Mouse (Mus musculus) myocyte (in vitro differentiated cells): Measurements from ENCODE around the gene Spert. TPM values are rescaled to one million over a fixed set of nuclear protein-coding genes. Genes with fewer than 3 reads are reported as not detected.

Experiments used
- H3K27me3 ChIP-seq: one replicate; pipeline ENCODE4 v1.6.1; 2011; ENCODE audit not compliant: control insufficient read depth, insufficient read depth, insufficient read length
- H3K36me3 ChIP-seq: one replicate; pipeline ENCODE4 v1.6.1; 2011; ENCODE audit not compliant: control insufficient read depth, insufficient read depth
- H3K4me2 ChIP-seq: one replicate; pipeline ENCODE4 v1.6.1; 2011; ENCODE audit warnings: low read depth, control low read depth
- H3K4me3 ChIP-seq: one replicate; pipeline ENCODE4 v1.5.1; 2011; ENCODE audit warnings: mild to moderate bottlenecking, control low read depth, moderate library complexity
- H3K79me2 ChIP-seq: one replicate; pipeline ENCODE4 v1.6.1; 2011; ENCODE audit not compliant: control insufficient read depth, insufficient read depth
- H3ac ChIP-seq: one replicate; pipeline ENCODE4 v1.6.1; 2011; ENCODE audit not compliant: control insufficient read depth, insufficient read length
- CEBPB ChIP-seq: IDR thresholded peaks from 2 replicates; pipeline ENCODE4 v1.6.1; 2011; ENCODE audit warnings: mild to moderate bottlenecking, moderate library complexity; ENCODE audit not compliant: poor library complexity, insufficient read depth, severe bottlenecking
- E2F4 ChIP-seq: IDR thresholded peaks from one replicate; pipeline ENCODE4 v1.6.1; 2011; ENCODE audit warnings: mild to moderate bottlenecking, control low read depth, moderate library complexity; ENCODE audit not compliant: insufficient read depth
- MAX ChIP-seq: IDR thresholded peaks from one replicate; pipeline ENCODE4 v1.6.1; 2011; ENCODE audit warnings: low read depth, mild to moderate bottlenecking, control low read depth
- MYOD1 ChIP-seq, 3 experiments: IDR thresholded peaks; one replicate each; pipeline ENCODE4 v1.6.1; 2011; ENCODE audit warnings: control low read depth in 2 of 3, low read depth in 2 of 3, mild to moderate bottlenecking in 2 of 3, moderate library complexity in 1 of 3; ENCODE audit not compliant: insufficient read length in 2 of 3, control insufficient read depth in 1 of 3
- MYOG ChIP-seq, 3 experiments: IDR thresholded peaks; one replicate each; pipeline ENCODE4 v1.6.1; 2011; ENCODE audit warnings: control low read depth in 2 of 3, low read depth in 2 of 3, mild to moderate bottlenecking in 2 of 3; ENCODE audit not compliant: insufficient read length in 2 of 3, control insufficient read depth in 1 of 3, insufficient read depth in 1 of 3
- POLR2A ChIP-seq: IDR thresholded peaks from one replicate; pipeline ENCODE4 v1.6.1; 2011; ENCODE audit warnings: low read depth, mild to moderate bottlenecking, control low read depth, moderate library complexity; ENCODE audit not compliant: insufficient read length
- POLR2AphosphoS2 ChIP-seq: IDR thresholded peaks from one replicate; pipeline ENCODE4 v1.6.1; 2011; ENCODE audit warnings: low read depth, control low read depth; ENCODE audit not compliant: insufficient read length
- REST ChIP-seq: IDR thresholded peaks from one replicate; pipeline ENCODE4 v1.6.1; 2011; ENCODE audit warnings: mild to moderate bottlenecking, control low read depth, moderate library complexity; ENCODE audit not compliant: insufficient read depth, insufficient read length
- SRF ChIP-seq: IDR thresholded peaks from one replicate; pipeline ENCODE4 v1.6.1; 2011; ENCODE audit warnings: low read depth; ENCODE audit not compliant: control insufficient read depth, insufficient read length
- TCF12 ChIP-seq: IDR thresholded peaks from one replicate; pipeline ENCODE4 v1.6.1; 2011; ENCODE audit warnings: mild to moderate bottlenecking, control low read depth; ENCODE audit not compliant: poor library complexity, insufficient read depth, severe bottlenecking
- TCF3 ChIP-seq: IDR thresholded peaks from one replicate; pipeline ENCODE4 v1.6.1; 2011; ENCODE audit warnings: low read depth, control low read depth; ENCODE audit not compliant: insufficient read length
- USF1 ChIP-seq: IDR thresholded peaks from one replicate; pipeline ENCODE4 v1.6.1; 2011; ENCODE audit warnings: low read depth, mild to moderate bottlenecking, control low read depth, moderate library complexity
- polyA plus RNA-seq: library from polyadenylated mRNA; unstranded; fragments of >200 nt; fragmentation: generic; extraction: Trizol; gene quantifications from one replicate; pipeline ENCODE4 v1.2.1, GENCODE M21; 2012; ENCODE audit warnings: missing spikeins

Spert gene
- not detected for polyA plus RNA-seq

DNA sequence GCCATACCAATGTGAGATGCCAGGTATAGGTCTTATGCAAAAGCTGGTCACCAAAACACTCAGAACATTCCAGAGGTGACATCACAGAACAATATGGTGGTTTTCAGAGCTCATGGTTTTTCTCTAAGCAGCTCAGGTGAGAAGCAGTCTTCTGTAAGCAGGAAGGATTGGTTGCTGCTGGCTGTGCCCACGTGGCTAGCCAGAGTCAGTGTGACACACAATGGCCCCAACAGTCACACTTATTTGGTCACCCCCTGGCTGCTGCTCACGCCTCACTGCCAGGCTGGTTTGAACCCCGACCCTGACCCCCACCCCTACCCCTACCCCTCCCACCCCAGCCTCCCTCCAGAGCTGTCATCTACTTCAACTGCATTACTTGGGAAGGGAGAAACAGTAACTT lies at the start of gene Spert:
Gene Spert, minus strand, starts transcription at position 139 of the 400 bp plus-strand sequence.
- Histone ChIP-seq H3K79me2 (no peaks in the 10 kb centered on the region), H3ac (no peak within 1 kb of the TSS), H3K4me3 (no peak within 1 kb of the TSS), H3K4me2 (no peak within 1 kb of the TSS), H3K36me3 (no peaks in the 10 kb centered on the region), H3K27me3 (peaks cover 4% of the 10 kb centered on the region)
- TF ChIP-seq CEBPB: no peak
- no peak for TF ChIP-seq POLR2A
- no peak for TF ChIP-seq USF1
- no peak for TF ChIP-seq MAX
- TF ChIP-seq MYOG (IDR thresholded peaks at IDR 0.05; ENCODE audit: control insufficient read depth in 1 of 3, insufficient read depth in 1 of 3, insufficient read length in 2 of 3, low read depth in 2 of 3): no peak
- no peak for TF ChIP-seq MYOD1 (IDR thresholded peaks at IDR 0.05; ENCODE audit: control insufficient read depth in 1 of 3, insufficient read length in 2 of 3, low read depth in 2 of 3)
- TF ChIP-seq TCF12: no peak
- no peak for TF ChIP-seq E2F4
- TF ChIP-seq SRF: no peak
- no peak for TF ChIP-seq TCF3

DNA sequence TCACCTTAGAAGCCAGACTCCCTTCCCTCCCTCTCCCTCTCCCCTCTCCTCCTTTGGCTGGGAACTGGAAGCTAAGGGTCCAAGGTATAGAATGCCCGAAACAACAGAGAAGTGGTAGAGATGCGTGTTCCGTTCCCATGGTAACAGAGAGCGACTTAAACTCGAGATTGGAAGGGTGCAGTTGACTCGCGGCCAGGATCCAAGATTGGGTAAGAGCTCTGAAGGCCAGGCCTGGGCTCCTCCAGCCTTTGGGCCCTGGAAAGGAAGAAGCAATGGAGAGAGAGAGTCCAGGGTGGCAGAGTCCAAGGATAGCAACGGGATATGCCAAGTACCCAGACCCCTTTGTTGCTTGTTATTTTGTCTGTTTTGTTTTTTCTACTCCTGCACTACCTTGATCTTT lies 49.2 kb upstream of the Spert start, which contains the start of gene Erich6b:
Gene Erich6b, plus strand, starts transcription at position 180 of the 400 bp plus-strand sequence.
- peaks cover 18% of the 10 kb centered on the region for H3K27me3 ChIP-seq
- no peaks in the 10 kb centered on the region for H3K79me2 ChIP-seq
- H3K36me3 ChIP-seq: no peaks in the 10 kb centered on the region
- no peak within 1 kb of the TSS for H3K4me2 ChIP-seq
- no peak for TF ChIP-seq REST
- TF ChIP-seq POLR2A: no peak
- no peak for TF ChIP-seq USF1
- TF ChIP-seq TCF3: no peak
- TF ChIP-seq SRF: no peak
- TF ChIP-seq MYOG (IDR thresholded peaks at IDR 0.05; ENCODE audit: control insufficient read depth in 1 of 3, insufficient read depth in 1 of 3, insufficient read length in 2 of 3, low read depth in 2 of 3): no peak
- no peak for TF ChIP-seq MAX
- no peak for TF ChIP-seq TCF12
- TF ChIP-seq MYOD1 (IDR thresholded peaks at IDR 0.05; ENCODE audit: control insufficient read depth in 1 of 3, insufficient read length in 2 of 3, low read depth in 2 of 3): no peak
- TF ChIP-seq CEBPB: no peak
- TF ChIP-seq E2F4: no peak
- TF ChIP-seq POLR2AphosphoS2: no peak
- no peak within 1 kb of the TSS for H3ac ChIP-seq
- H3K4me3 ChIP-seq: no peak within 1 kb of the TSS

DNA sequence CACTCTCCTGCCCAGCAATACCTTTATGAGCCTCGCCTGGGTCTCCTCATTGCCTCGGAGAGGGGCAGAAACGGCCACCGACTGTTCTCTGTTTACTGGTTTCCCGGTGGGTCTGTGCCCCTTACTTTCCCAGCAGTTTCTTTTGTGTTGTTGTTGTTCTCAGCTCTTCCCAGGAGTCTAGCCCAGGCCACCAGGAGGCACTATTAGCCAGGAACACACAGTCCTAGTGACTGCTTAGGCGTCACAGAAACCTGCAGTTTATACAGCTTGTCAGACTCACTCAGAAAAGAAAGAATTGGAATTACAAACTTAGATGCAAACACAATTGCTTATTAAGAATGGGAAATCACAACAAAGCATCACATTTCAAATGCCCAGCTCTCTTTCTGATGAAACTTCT lies 48.5 kb upstream of the Spert start:
- no peaks in the 10 kb centered on the region for H3K36me3 ChIP-seq
- H3ac ChIP-seq: no peak overlapping the region
- H3K27me3 ChIP-seq: peaks cover 14% of the 10 kb centered on the region
- H3K79me2 ChIP-seq: no peaks in the 10 kb centered on the region
- TF ChIP-seq MYOD1 (IDR thresholded peaks at IDR 0.05; ENCODE audit: control insufficient read depth in 1 of 3, insufficient read length in 2 of 3, low read depth in 2 of 3): no peak
- no peak overlapping the region for H3K4me2 ChIP-seq
- no peak overlapping the region for H3K4me3 ChIP-seq

DNA sequence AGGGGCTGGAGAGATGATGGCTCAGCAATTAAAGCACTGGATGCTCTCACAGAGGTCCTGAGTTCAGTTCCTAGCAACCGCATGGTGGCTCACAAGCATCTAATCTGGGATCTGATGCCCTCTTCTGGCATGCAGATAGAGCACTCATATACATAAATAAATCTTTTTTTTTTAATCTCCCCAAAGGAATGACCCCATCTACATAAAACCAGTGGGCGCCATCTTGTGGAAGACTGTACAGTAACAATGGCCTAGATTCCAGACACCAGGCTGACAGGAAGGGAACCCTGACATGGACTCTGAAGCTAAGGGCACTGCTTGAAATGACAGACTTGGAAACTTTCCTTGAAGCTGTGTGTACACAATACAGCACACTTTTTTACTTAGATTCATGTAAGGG lies 47.9 kb upstream of the Spert start:
- Histone ChIP-seq H3K36me3 (no peaks in the 10 kb centered on the region), H3K79me2 (no peaks in the 10 kb centered on the region), H3K4me2 (no peak overlapping the region), H3ac (no peak overlapping the region), H3K27me3 (peaks cover 9% of the 10 kb centered on the region), H3K4me3 (no peak overlapping the region)
- no peak for TF ChIP-seq REST
- TF ChIP-seq MAX: no peak
- TF ChIP-seq TCF3: no peak
- no peak for TF ChIP-seq TCF12
- TF ChIP-seq POLR2A: no peak
- TF ChIP-seq MYOD1 (IDR thresholded peaks at IDR 0.05; ENCODE audit: control insufficient read depth in 1 of 3, insufficient read length in 2 of 3, low read depth in 2 of 3): no peak
- TF ChIP-seq SRF: no peak
- no peak for TF ChIP-seq MYOG (IDR thresholded peaks at IDR 0.05; ENCODE audit: control insufficient read depth in 1 of 3, insufficient read depth in 1 of 3, insufficient read length in 2 of 3, low read depth in 2 of 3)
- TF ChIP-seq POLR2AphosphoS2: no peak
- TF ChIP-seq CEBPB: no peak
- TF ChIP-seq USF1: no peak
- TF ChIP-seq E2F4: no peak

DNA sequence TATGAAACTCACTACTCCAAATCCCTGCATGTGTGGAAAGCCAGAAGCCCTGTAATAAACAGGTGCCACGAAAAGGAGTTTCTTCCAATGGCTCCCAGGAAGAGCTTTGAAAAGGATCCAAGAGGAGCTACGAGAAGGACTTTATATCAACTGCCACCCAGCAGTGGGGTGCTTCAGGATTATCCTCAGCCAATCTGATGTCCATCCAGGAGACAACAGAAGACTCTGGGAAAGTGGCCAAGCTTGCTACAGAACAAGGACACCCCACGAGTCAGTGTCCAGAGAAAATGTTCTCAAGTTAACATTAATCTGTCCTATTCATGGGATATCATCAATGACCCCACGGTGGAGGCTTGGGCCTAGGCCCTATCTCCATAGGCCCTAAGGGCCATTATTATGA lies 44.7 kb upstream of the Spert start:
- no peak overlapping the region for H3K4me3 ChIP-seq
- H3ac ChIP-seq: no peak overlapping the region
- TF ChIP-seq USF1: no peak
- TF ChIP-seq TCF3: no peak
- no peak for TF ChIP-seq E2F4
- TF ChIP-seq MYOG (IDR thresholded peaks at IDR 0.05; ENCODE audit: control insufficient read depth in 1 of 3, insufficient read depth in 1 of 3, insufficient read length in 2 of 3, low read depth in 2 of 3): no peak
- no peak for TF ChIP-seq TCF12
- no peak for TF ChIP-seq POLR2AphosphoS2
- no peaks in the 10 kb centered on the region for H3K36me3 ChIP-seq
- no peaks in the 10 kb centered on the region for H3K79me2 ChIP-seq
- H3K27me3 ChIP-seq: peaks cover 3% of the 10 kb centered on the region
- H3K4me2 ChIP-seq: no peak overlapping the region
